Mouse (Mus musculus): ENCODE measurements around the gene Gm9495. TPM values are rescaled to one million over a fixed set of nuclear protein-coding genes. Genes with fewer than 3 reads are reported as not detected.
A peak's percentile ranks its signal among the peaks of the same experiment; 100 is the strongest.
"Not testable (repeated sequence)": the region's sequence is repeated elsewhere in the genome, so short reads cannot be mapped to it uniquely, and the experiment has no call there.

Gene Gm9495
- not detected in 2 replicates for polyA plus RNA-seq (2012; rRNA removed)

GRCm38 (mm10) chr8:69453465-69453864, at the start of gene Gm9495:
Gene Gm9495 (minus strand): TSS chr8:69453565.
- H3K36me3 ChIP-seq (ENCODE audit: control insufficient read depth, insufficient read depth, low read length); H3K27me3 ChIP-seq (ENCODE audit: control insufficient read depth, insufficient read depth, low read length); H3K27ac ChIP-seq (ENCODE audit: insufficient read depth, low read depth, low read length); H3K4me1 ChIP-seq (ENCODE audit: control insufficient read depth, insufficient read depth, insufficient read length, low read length); H3K4me3 ChIP-seq (ENCODE audit: low read depth, low read length): not testable (repeated sequence)
- 87% methylated on average over 2 of the region's 3 CpGs for WGBS

GRCm38 (mm10) chr8:69474946-69475345, 21.6 kb upstream of the Gm9495 start:
- not testable (repeated sequence) for H3K27me3 ChIP-seq (ENCODE audit: control insufficient read depth, insufficient read depth, low read length); H3K27ac ChIP-seq (ENCODE audit: insufficient read depth, low read depth, low read length); H3K4me1 ChIP-seq (ENCODE audit: control insufficient read depth, insufficient read depth, insufficient read length, low read length); H3K36me3 ChIP-seq (ENCODE audit: control insufficient read depth, insufficient read depth, low read length); H3K4me3 ChIP-seq (ENCODE audit: low read depth, low read length)
- 67% methylated on average over 3 of the region's 3 CpGs for WGBS

- not testable (repeated sequence) for H3K27ac ChIP-seq (ENCODE audit: insufficient read depth, low read depth, low read length); H3K4me1 ChIP-seq (ENCODE audit: control insufficient read depth, insufficient read depth, insufficient read length, low read length); H3K36me3 ChIP-seq (ENCODE audit: control insufficient read depth, insufficient read depth, low read length); H3K27me3 ChIP-seq (ENCODE audit: control insufficient read depth, insufficient read depth, low read length); H3K4me3 ChIP-seq (ENCODE audit: low read depth, low read length)
- WGBS: 73% methylated on average over 3 of the region's 3 CpGs
These were observed 33.3 kb downstream of the Gm9495 start for GRCm38 (mm10) chr8:69420018-69420417.

GRCm38 (mm10) chr8:69414326-69414725, 39.0 kb downstream of the Gm9495 start:
- Histone ChIP-seq H3K27ac (ENCODE audit: insufficient read depth, low read depth, low read length) (no peak overlapping the region), H3K4me3 (ENCODE audit: low read depth, low read length) (no peak overlapping the region), H3K27me3 (ENCODE audit: control insufficient read depth, insufficient read depth, low read length) (no peaks in the 10 kb centered on the region), H3K4me1 (ENCODE audit: control insufficient read depth, insufficient read depth, insufficient read length, low read length) (no peaks in the 10 kb centered on the region), H3K36me3 (ENCODE audit: control insufficient read depth, insufficient read depth, low read length) (no peaks in the 10 kb centered on the region)
- TF ChIP-seq CTCF (IDR thresholded peaks at IDR 0.05; ENCODE audit: extremely low read depth, insufficient read length, insufficient replicate concordance, low read depth, low read length): no peak
- TF ChIP-seq POLR2A (IDR thresholded peaks at IDR 0.05; ENCODE audit: low read depth, low read length): no peak
- 83% methylated on average over 1 of the region's 1 CpGs for WGBS

GRCm38 (mm10) chr8:69404768-69405167, 48.6 kb downstream of the Gm9495 start:
- Histone ChIP-seq H3K27me3 (ENCODE audit: control insufficient read depth, insufficient read depth, low read length) (no peaks in the 10 kb centered on the region; the same call in 1 of the 2 replicates), H3K4me1 (ENCODE audit: control insufficient read depth, insufficient read depth, insufficient read length, low read length) (peaks cover 2% of the 10 kb centered on the region; the same call in 1 of the 2 replicates), H3K36me3 (ENCODE audit: control insufficient read depth, insufficient read depth, low read length) (no peaks in the 10 kb centered on the region), H3K4me3 (ENCODE audit: low read depth, low read length) (no peak overlapping the region), H3K27ac (ENCODE audit: insufficient read depth, low read depth, low read length) (no peak overlapping the region)
- TF ChIP-seq POLR2A (IDR thresholded peaks at IDR 0.05; ENCODE audit: low read depth, low read length) (no peak), CTCF (IDR thresholded peaks at IDR 0.05; ENCODE audit: extremely low read depth, insufficient read length, insufficient replicate concordance, low read depth, low read length) (no peak)
- WGBS: 66% methylated on average over 6 of the region's 6 CpGs

- TF ChIP-seq POLR2A (IDR thresholded peaks at IDR 0.05; ENCODE audit: low read depth, low read length): no peak
- TF ChIP-seq CTCF (IDR thresholded peaks at IDR 0.05; ENCODE audit: extremely low read depth, insufficient read length, insufficient replicate concordance, low read depth, low read length): no peak
- WGBS: 26% methylated on average over 4 of the region's 4 CpGs
- Histone ChIP-seq H3K4me3 (ENCODE audit: low read depth, low read length) (peak overlapping the region; percentile 86), H3K36me3 (ENCODE audit: control insufficient read depth, insufficient read depth, low read length) (no peaks in the 10 kb centered on the region), H3K27me3 (ENCODE audit: control insufficient read depth, insufficient read depth, low read length) (no peaks in the 10 kb centered on the region; the same call in 1 of the 2 replicates), H3K27ac (ENCODE audit: insufficient read depth, low read depth, low read length) (peak overlapping the region; percentile 82), H3K4me1 (ENCODE audit: control insufficient read depth, insufficient read depth, insufficient read length, low read length) (peaks cover 3% of the 10 kb centered on the region; the same call in 1 of the 2 replicates)
These were observed 53.4 kb downstream of the Gm9495 start for GRCm38 (mm10) chr8:69399956-69400443.

GRCm38 (mm10) chr8:69399181-69399955, 54.0 kb downstream of the Gm9495 start:
- H3K36me3 ChIP-seq (ENCODE audit: control insufficient read depth, insufficient read depth, low read length): no peaks in the 10 kb centered on the region
- H3K4me3 ChIP-seq (ENCODE audit: low read depth, low read length): peak overlapping the region; percentile 86
- no peaks in the 10 kb centered on the region; the same call in 1 of the 2 replicates for H3K27me3 ChIP-seq (ENCODE audit: control insufficient read depth, insufficient read depth, low read length)
- H3K4me1 ChIP-seq (ENCODE audit: control insufficient read depth, insufficient read depth, insufficient read length, low read length): peaks cover 3% of the 10 kb centered on the region; the same call in 1 of the 2 replicates
- TF ChIP-seq POLR2A (IDR thresholded peaks at IDR 0.05; ENCODE audit: low read depth, low read length) (no peak; the same call in 1 of the 2 replicates), CTCF (IDR thresholded peaks at IDR 0.05; ENCODE audit: extremely low read depth, insufficient read length, insufficient replicate concordance, low read depth, low read length) (no peak)
- 13% methylated on average over 43 of the region's 43 CpGs for WGBS
- H3K27ac ChIP-seq (ENCODE audit: insufficient read depth, low read depth, low read length): peak overlapping the region; percentile 82

All from small intestine, adult 2 months (tissue).